Mouse (Mus musculus): Measurements from ENCODE around the gene Prickle2. TPM values are rescaled to one million over a fixed set of nuclear protein-coding genes. Genes with fewer than 3 reads are reported as not detected.

Prickle2 gene
- total and polyA plus RNA-seq, 2 experiments from 2014 or later = 2.2 to 5.4 TPM

DNA sequence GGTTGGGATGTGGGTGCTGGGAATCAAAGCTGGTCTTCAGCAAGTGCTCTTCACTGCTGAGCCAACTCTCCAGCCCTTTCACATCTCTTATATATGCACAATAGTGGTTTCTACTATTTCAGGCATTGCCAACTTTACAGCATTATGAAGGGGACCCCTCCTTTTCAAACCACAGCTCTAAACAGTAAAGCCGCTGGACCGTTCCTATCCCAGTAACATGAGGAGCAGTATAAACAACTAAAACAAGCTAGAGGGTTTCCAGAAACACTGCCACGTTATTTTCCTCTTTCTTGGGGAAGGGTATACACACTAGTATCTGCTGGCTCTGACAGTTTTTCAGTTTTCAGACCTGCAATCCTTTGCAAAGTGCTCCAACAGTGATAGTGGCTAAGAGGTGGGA lies 179.7 kb downstream of the Prickle2 start:
- WGBS = 71% methylated on average over 3 of the region's 3 CpGs

DNA sequence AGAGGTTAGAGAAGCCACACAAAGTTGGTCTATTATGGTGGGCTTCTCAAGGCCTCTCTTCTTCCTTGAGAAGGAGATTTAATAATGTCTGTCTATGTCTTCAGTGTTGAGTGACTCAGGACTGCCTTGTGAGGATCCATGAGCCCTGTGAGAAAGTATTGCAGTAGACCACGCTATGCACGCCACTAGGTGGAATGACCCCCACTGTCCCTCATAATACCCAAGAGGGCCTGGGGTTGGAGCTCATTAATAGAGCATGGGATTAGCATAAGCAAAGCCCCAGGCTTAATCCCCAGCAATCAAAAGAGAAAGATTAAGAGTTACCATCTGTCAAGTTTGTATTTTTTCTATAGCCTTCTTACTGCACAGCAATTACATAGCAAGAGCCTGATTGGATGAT lies 180.3 kb downstream of the Prickle2 start:
- H3K27ac ChIP-seq (ENCODE audit: low read depth) = no peak overlapping the region
- H3K4me1 ChIP-seq (ENCODE audit: control insufficient read depth, insufficient read depth) = peaks cover under 1% of the 10 kb centered on the region
- H3K27me3 ChIP-seq (ENCODE audit: control insufficient read depth, insufficient read depth, low read length) = no peaks in the 10 kb centered on the region
- H3K36me3 ChIP-seq (replicated peaks; ENCODE audit: control insufficient read depth, insufficient read depth, low read length) = no peaks in the 10 kb centered on the region
- no peaks in the 10 kb centered on the region for H3K9me3 ChIP-seq (replicated peaks; ENCODE audit: control insufficient read depth, low read length)
- DNase-seq (ENCODE audit: low spot score) (no peak), ATAC-seq (ENCODE audit: insufficient read depth, low read depth) (no peak)
- H3K4me2 ChIP-seq (ENCODE audit: low read depth, low read length) = no peak overlapping the region
- H3K4me3 ChIP-seq (ENCODE audit: low read depth, low read length) = no peak overlapping the region
- 99% methylated on average over 2 of the region's 2 CpGs for WGBS
- no peak for TF ChIP-seq CTCF (IDR thresholded peaks at IDR 0.05; ENCODE audit: low read depth)
- no peak for TF ChIP-seq EP300 (IDR thresholded peaks at IDR 0.05; ENCODE audit: low read depth)
- no peak overlapping the region for H3K9ac ChIP-seq (replicated peaks; ENCODE audit: low read depth, low read length)

More for the DNA sequence above, 179.7 kb downstream of the Prickle2 start:
- Histone ChIP-seq H3K4me1 (ENCODE audit: control insufficient read depth, insufficient read depth) (no peaks in the 10 kb centered on the region; the same call in 1 of the 2 replicates), H3K9me3 (replicated peaks; ENCODE audit: control insufficient read depth, low read length) (no peaks in the 10 kb centered on the region), H3K4me3 (ENCODE audit: low read depth, low read length) (no peak overlapping the region), H3K4me2 (ENCODE audit: low read depth, low read length) (no peak overlapping the region), H3K36me3 (replicated peaks; ENCODE audit: control insufficient read depth, insufficient read depth, low read length) (no peaks in the 10 kb centered on the region), H3K9ac (replicated peaks; ENCODE audit: low read depth, low read length) (no peak overlapping the region), H3K27me3 (ENCODE audit: control insufficient read depth, insufficient read depth, low read length) (no peaks in the 10 kb centered on the region), H3K27ac (ENCODE audit: low read depth) (no peak overlapping the region)
- DNase-seq (ENCODE audit: low spot score) = no peak
- no peak for ATAC-seq (ENCODE audit: insufficient read depth, low read depth)
- no peak for TF ChIP-seq CTCF (IDR thresholded peaks at IDR 0.05; ENCODE audit: low read depth)
- TF ChIP-seq EP300 (IDR thresholded peaks at IDR 0.05; ENCODE audit: low read depth) = no peak

DNA sequence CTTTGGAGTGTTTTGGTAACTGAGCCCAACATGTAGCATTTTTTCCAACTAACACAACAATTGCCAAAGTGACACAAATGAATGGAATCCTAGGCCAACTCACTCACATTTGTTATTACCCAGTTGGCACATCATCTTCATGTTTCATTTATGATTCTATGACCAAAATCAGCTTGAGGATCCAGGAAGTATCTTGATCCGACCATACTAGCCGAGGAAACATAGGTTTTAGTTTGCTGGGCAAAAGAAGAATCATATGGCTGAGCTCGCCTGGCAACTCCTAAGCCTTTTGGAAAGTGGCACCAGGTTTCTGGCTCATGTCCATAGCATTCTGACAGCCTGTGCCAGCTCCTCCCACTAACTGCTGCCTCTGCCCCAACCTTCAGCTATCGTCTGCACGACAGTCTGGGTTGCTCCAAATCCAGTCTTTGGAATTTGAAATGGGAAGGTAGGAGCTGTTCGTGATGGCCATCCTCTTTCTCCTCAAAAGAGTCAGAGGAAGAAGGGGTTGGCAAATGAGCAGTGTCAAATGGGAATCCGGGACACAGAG lies 184.4 kb downstream of the Prickle2 start:
- H3K27ac ChIP-seq (ENCODE audit: low read depth) = no peak overlapping the region
- WGBS = 35% methylated on average over 7 of the region's 7 CpGs
- no peaks in the 10 kb centered on the region for H3K36me3 ChIP-seq (replicated peaks; ENCODE audit: control insufficient read depth, insufficient read depth, low read length)
- peaks cover 22% of the 10 kb centered on the region for H3K4me1 ChIP-seq (ENCODE audit: control insufficient read depth, insufficient read depth)
- TF ChIP-seq EP300 (IDR thresholded peaks at IDR 0.05; ENCODE audit: low read depth) (no peak), CTCF (IDR thresholded peaks at IDR 0.05; ENCODE audit: low read depth) (no peak)
- no peak overlapping the region; the same call in 1 of the 2 replicates for H3K4me2 ChIP-seq (ENCODE audit: low read depth, low read length)
- H3K4me3 ChIP-seq (ENCODE audit: low read depth, low read length) = no peak overlapping the region
- DNase-seq (ENCODE audit: low spot score) (peak; percentile 71), ATAC-seq (ENCODE audit: insufficient read depth, low read depth) (peak; percentile 55; the same call in 1 of the 2 replicates)
- H3K9ac ChIP-seq (replicated peaks; ENCODE audit: low read depth, low read length) = no peak overlapping the region
- H3K9me3 ChIP-seq (replicated peaks; ENCODE audit: control insufficient read depth, low read length) = no peaks in the 10 kb centered on the region
- no peaks in the 10 kb centered on the region for H3K27me3 ChIP-seq (ENCODE audit: control insufficient read depth, insufficient read depth, low read length)

DNA sequence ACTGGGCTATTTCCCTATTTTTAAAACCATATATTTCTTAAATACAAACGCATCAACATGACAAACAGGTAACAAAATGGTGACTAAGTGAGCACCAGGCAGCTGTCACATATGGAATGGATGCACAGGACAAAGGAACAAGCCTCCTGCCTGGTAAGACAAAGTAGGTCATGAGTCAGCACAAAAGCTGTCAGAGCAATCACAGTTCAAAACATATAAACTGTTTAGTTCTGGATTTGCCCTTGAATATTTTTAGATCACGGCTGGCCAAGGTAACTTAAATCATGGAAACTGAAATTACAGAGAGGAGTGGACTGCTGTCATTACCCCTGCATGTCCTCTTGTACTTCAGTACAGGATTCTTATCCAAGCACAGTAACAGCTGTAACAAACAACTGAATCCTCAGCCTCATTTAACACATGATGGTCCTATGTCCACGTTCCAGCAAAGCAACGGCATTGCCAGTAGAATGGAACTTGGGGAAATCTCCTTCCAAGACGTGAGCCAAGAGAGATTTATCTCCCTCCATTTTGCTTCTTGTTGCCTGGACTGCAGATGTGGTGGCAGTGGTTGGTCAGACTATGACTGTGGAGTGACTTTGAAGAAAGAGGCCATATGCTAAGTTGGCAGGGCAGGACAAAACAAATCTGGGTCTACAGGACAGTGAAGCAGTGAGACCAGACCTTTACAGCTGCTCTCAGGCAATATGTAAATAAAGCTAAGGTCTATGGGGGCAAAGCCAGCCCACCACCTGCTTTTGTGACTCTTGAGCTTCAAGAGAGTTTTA lies 185.7 kb downstream of the Prickle2 start:
- DNase-seq (ENCODE audit: low spot score) = no peak
- no peak for TF ChIP-seq EP300 (IDR thresholded peaks at IDR 0.05; ENCODE audit: low read depth)
- TF ChIP-seq CTCF (IDR thresholded peaks at IDR 0.05; ENCODE audit: low read depth) = no peak
- H3K36me3 ChIP-seq (replicated peaks; ENCODE audit: control insufficient read depth, insufficient read depth, low read length) = no peaks in the 10 kb centered on the region
- ATAC-seq (ENCODE audit: insufficient read depth, low read depth) = no peak; the same call in 1 of the 2 replicates
- H3K4me3 ChIP-seq (ENCODE audit: low read depth, low read length) = no peak overlapping the region
- 68% methylated on average over 5 of the region's 5 CpGs for WGBS
- H3K4me1 ChIP-seq (ENCODE audit: control insufficient read depth, insufficient read depth) = peaks cover 22% of the 10 kb centered on the region
- peak overlapping the region; percentile 43; the same call in 1 of the 2 replicates for H3K27ac ChIP-seq (ENCODE audit: low read depth)
- H3K9me3 ChIP-seq (replicated peaks; ENCODE audit: control insufficient read depth, low read length) = no peaks in the 10 kb centered on the region
- no peak overlapping the region for H3K9ac ChIP-seq (replicated peaks; ENCODE audit: low read depth, low read length)
- no peak overlapping the region for H3K4me2 ChIP-seq (ENCODE audit: low read depth, low read length)
- no peaks in the 10 kb centered on the region for H3K27me3 ChIP-seq (ENCODE audit: control insufficient read depth, insufficient read depth, low read length)

DNA sequence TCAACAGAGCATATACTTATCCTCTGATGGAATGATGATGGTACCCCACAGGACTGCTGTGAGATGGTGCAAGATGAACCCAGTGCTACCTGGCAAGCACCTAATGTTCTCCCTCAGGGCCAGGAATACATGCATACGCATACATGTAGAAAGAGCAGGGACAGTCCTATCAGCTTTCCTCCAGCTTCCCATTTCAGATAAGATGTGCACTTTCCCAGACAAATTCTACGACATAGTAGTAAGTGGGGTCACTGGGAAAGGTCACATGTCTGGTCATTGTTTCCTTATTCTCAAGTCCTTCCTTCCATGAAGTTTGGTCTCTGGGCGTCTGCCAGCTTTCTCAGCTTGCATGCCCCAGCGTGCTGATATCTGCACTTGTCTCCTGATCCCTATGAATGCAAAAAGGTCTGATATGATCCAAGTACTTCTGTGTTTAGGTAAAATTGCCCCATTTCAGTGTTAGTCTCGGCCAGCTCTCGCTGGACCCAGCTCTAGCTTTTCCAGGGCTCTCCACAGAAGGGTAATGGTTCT lies 187.5 kb downstream of the Prickle2 start:
- ATAC-seq (ENCODE audit: insufficient read depth, low read depth) = no peak
- H3K9ac ChIP-seq (replicated peaks; ENCODE audit: low read depth, low read length) = no peak overlapping the region
- H3K27me3 ChIP-seq (ENCODE audit: control insufficient read depth, insufficient read depth, low read length) = no peaks in the 10 kb centered on the region
- H3K36me3 ChIP-seq (replicated peaks; ENCODE audit: control insufficient read depth, insufficient read depth, low read length) = no peaks in the 10 kb centered on the region
- H3K27ac ChIP-seq (ENCODE audit: low read depth) = 0 out of 2 replicates have a peak overlapping the region, but pooled peaks have one; percentile 11
- TF ChIP-seq EP300 (IDR thresholded peaks at IDR 0.05; ENCODE audit: low read depth) = no peak
- no peak for TF ChIP-seq CTCF (IDR thresholded peaks at IDR 0.05; ENCODE audit: low read depth)
- peaks cover 22% of the 10 kb centered on the region for H3K4me1 ChIP-seq (ENCODE audit: control insufficient read depth, insufficient read depth)
- H3K4me3 ChIP-seq (ENCODE audit: low read depth, low read length) = no peak overlapping the region
- H3K9me3 ChIP-seq (replicated peaks; ENCODE audit: control insufficient read depth, low read length) = no peaks in the 10 kb centered on the region
- peak; percentile 27 for DNase-seq (ENCODE audit: low spot score)
- 28% methylated on average over 6 of the region's 6 CpGs for WGBS
- no peak overlapping the region for H3K4me2 ChIP-seq (ENCODE audit: low read depth, low read length)

All from heart, postnatal 0 days (tissue).